Mouse (Mus musculus) limb, embryonic 11.5 days (tissue): ENCODE data around the gene Nup93. TPM values are rescaled to one million over a fixed set of nuclear protein-coding genes. Genes with fewer than 3 reads are reported as not detected.

Experiments used
- ATAC-seq: fragments of 200-750 bp; cut with Nextera tagmentation; 2 replicates; pipeline ENCODE4 v1.8.0; 2017; ENCODE audit warnings: low read depth; ENCODE audit not compliant: insufficient number of reproducible peaks, low FRiP score, low TSS enrichment
- DNase-seq: peaks from one replicate; pipeline ENCODE4 v3.0.0-alpha.2; 2015; ENCODE audit warnings: low spot score
- H3K27ac ChIP-seq: fragments of 300-500 bp; sonication (generic); replicated peaks from 2 replicates; pipeline ENCODE4 v1.5.1; 2014; ENCODE audit warnings: low read depth, mild to moderate bottlenecking, low read length
- H3K27me3 ChIP-seq: fragments of 300-500 bp; sonication (generic); 2 replicates; pipeline ENCODE4 v1.6.1; 2014; ENCODE audit warnings: mild to moderate bottlenecking, low read length, mixed read lengths; ENCODE audit not compliant: control insufficient read depth, insufficient read depth
- H3K36me3 ChIP-seq: fragments of 300-500 bp; sonication (generic); 2 replicates; pipeline ENCODE4 v1.6.1; 2014; ENCODE audit warnings: mild to moderate bottlenecking, low read length, moderate library complexity, mixed read lengths; ENCODE audit not compliant: control insufficient read depth, insufficient read depth
- H3K4me1 ChIP-seq: fragments of 300-500 bp; sonication (generic); 2 replicates; pipeline ENCODE4 v1.6.1; 2014; ENCODE audit warnings: low read length, mixed read lengths; ENCODE audit not compliant: control insufficient read depth, insufficient read depth
- H3K4me2 ChIP-seq: fragments of 300-500 bp; sonication (generic); 2 replicates; pipeline ENCODE4 v1.6.1; 2014; ENCODE audit warnings: low read depth, mild to moderate bottlenecking, moderate library complexity; ENCODE audit not compliant: severe bottlenecking
- H3K4me3 ChIP-seq: fragments of 300-500 bp; sonication (generic); 2 replicates; pipeline ENCODE4 v1.5.1; 2014; ENCODE audit warnings: low read depth, low read length
- H3K9ac ChIP-seq: fragments of 300-500 bp; sonication (generic); 2 replicates; pipeline ENCODE4 v1.6.1; 2014; ENCODE audit warnings: mild to moderate bottlenecking, low read length
- H3K9me3 ChIP-seq: fragments of 300-500 bp; sonication (generic); 2 replicates; pipeline ENCODE4 v1.6.1; 2016; ENCODE audit warnings: low read length; ENCODE audit not compliant: control insufficient read depth
- WGBS: fragments of 180-500 bp; shearing (Covaris S2); extraction: QIAGEN DNeasy Blood & Tissue Kit; methylation state at CpG from one replicate; pipeline ENCODE4 v1.1.7; 2014; 5-methylcytosine and 5-hydroxymethylcytosine counted together
- polyA plus RNA-seq: library from polyadenylated mRNA; unstranded; fragments of >200 nt; fragmentation: Nextera tagmentation; extraction: Ambion mirVana; gene quantifications from 2 replicates; pipeline ENCODE4 v1.2.1, GENCODE M21; 2014

Gene Nup93
- polyA plus RNA-seq, 1 experiment from 2014 or later, result 128 TPM

GRCm38 (mm10) chr8:94173848-94174403 is 40.4 kb upstream of the Nup93 start:
- H3K4me2 ChIP-seq, result no peak overlapping the region
- 46% methylated on average over 11 of the region's 11 CpGs for WGBS

DNA sequence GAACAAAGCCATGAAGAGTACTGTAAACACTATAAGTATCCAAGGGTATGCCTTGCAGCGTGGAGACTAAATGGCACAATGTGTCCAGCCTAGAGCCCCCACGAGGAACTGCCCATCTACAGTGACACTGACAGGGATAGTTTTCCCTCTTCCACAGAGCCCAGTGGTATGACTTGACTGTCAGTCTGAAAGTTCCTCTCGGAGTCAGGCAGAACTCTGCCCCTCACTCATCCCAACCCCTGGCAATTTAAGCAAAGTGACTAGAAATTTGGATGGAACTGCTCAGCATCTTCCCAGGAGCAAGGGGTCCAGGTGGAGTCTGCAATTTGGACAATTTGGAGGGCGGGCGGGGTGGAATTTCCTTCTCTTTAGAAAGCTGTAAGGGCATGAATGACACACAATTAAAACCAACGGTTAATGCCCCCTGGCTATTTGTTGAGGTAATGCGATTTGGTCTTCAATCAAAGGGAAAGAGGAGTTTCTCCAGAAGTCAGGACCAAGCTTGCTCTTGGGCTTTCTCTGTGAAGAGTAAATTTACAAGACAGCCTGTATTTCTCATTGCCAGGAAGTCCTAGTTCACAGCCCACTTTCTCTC is 39.6 kb upstream of the Nup93 start:
- no peak overlapping the region for H3K4me3 ChIP-seq

More at GRCm38 (mm10) chr8:94173848-94174403, 40.4 kb upstream of the Nup93 start:
- Histone ChIP-seq H3K27me3 (peaks cover 66% of the 10 kb centered on the region), H3K36me3 (no peaks in the 10 kb centered on the region), H3K4me3 (no peak overlapping the region), H3K9ac (no peak overlapping the region), H3K9me3 (no peaks in the 10 kb centered on the region), H3K27ac (no peak overlapping the region), H3K4me1 (peaks cover 11% of the 10 kb centered on the region)
- DNase-seq, result no peak
- no peak for ATAC-seq

DNA sequence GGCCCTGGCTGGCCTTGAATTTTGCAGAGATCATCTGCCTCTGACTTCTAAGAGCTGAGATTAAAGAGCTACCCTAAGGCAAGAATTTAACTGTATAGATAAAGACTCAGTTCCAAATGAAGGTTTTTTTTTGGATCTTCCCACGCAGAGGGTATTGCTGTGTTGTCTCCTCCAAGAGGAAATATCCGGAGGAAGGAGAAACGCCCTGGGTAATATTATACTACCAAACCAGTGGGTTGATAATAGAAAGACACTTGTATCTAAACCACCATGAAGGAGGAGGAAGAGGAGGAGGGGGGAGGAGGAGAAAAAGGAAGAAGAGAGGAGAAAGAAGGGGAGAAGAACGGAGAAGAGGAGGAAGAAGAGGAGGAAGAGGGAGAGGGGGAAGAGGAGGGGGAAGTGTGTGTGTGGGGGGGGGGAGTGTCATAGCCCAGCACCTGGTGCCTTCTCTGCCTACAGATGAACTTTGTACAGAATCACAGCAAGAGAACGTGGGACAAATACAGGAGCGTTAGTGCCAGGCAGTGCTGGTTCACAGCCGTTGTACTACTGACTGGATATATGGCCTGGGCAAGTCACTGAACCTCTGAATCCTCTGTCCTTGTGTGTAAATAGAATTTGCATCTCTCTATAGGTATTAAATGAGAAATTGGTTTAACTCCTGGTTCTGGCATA is 36.5 kb upstream of the Nup93 start:
- ATAC-seq (no peak), DNase-seq (no peak)
- H3K27ac ChIP-seq, result no peak overlapping the region
- peaks cover 8% of the 10 kb centered on the region; the same call in 1 of the 2 replicates for H3K4me1 ChIP-seq
- WGBS, result 63% methylated on average over 7 of the region's 7 CpGs
- H3K4me3 ChIP-seq, result no peak overlapping the region
- H3K27me3 ChIP-seq, result peaks cover 72% of the 10 kb centered on the region
- no peak overlapping the region for H3K4me2 ChIP-seq
- H3K9ac ChIP-seq, result no peak overlapping the region
- H3K9me3 ChIP-seq, result no peaks in the 10 kb centered on the region
- H3K36me3 ChIP-seq, result no peaks in the 10 kb centered on the region

More for the DNA sequence above, 39.6 kb upstream of the Nup93 start:
- Histone ChIP-seq H3K9ac (no peak overlapping the region), H3K4me2 (no peak overlapping the region), H3K9me3 (no peaks in the 10 kb centered on the region), H3K36me3 (no peaks in the 10 kb centered on the region), H3K4me1 (peaks cover 14% of the 10 kb centered on the region), H3K27ac (no peak overlapping the region), H3K27me3 (peaks cover 74% of the 10 kb centered on the region)
- DNase-seq (no peak), ATAC-seq (no peak)
- 36% methylated on average over 7 of the region's 7 CpGs for WGBS

DNA sequence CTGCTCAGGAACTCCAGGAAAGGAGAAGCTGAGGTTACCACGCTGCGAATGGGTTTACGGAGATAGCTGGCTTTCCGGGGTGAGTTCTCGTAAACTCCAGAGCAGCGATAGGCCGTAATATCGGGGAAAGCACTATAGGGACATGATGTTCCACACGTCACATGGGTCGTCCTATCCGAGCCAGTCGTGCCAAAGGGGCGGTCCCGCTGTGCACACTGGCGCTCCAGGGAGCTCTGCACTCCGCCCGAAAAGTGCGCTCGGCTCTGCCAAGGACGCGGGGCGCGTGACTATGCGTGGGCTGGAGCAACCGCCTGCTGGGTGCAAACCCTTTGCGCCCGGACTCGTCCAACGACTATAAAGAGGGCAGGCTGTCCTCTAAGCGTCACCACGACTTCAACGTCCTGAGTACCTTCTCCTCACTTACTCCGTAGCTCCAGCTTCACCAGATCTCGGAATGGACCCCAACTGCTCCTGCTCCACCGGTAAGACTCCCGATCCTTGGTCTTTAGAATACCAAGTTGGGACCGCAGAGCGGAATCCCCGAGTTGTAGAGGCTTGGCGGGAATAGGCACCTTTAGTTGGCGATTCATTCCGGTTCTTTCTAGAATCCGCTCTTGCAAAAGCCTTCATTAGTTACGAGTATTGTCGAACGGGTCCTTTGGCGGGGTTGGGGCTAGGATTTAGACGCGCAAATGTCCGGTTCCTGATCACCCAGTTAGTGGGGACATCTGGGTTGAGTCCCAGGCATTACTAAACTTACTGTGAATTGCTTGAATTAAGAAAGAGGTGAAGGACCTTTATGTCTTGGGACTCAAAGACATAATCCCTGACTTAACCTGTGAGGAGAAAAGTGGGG is 35.3 kb upstream of the Nup93 start, which contains the start of gene Mt1:
Gene Mt1 (plus strand): TSS at position 226 of the 856 bp plus-strand sequence.
- Histone ChIP-seq H3K4me3 (peak within 1 kb of the TSS; percentile 25), H3K27me3 (peaks cover 72% of the 10 kb centered on the region), H3K27ac (no peak within 1 kb of the TSS), H3K36me3 (no peaks in the 10 kb centered on the region), H3K9ac (peak within 1 kb of the TSS; percentile 17; the same call in 1 of the 2 replicates), H3K4me2 (peak within 1 kb of the TSS; percentile 59), H3K9me3 (no peaks in the 10 kb centered on the region), H3K4me1 (peaks cover 11% of the 10 kb centered on the region; the same call in 1 of the 2 replicates)
- WGBS, result under 1% methylated on average over 50 of the region's 50 CpGs
- DNase-seq, result peak; percentile 72
- peak; percentile 27; the same call in 1 of the 2 replicates for ATAC-seq

- DNase-seq, result peak; percentile 59
- H3K9ac ChIP-seq, result peak overlapping the region; percentile 17; the same call in 1 of the 2 replicates
Measured at GRCm38 (mm10) chr8:94179713-94180560, 34.4 kb upstream of the Nup93 start.

GRCm38 (mm10) chr8:94180561-94180908 is 33.8 kb upstream of the Nup93 start:
- Histone ChIP-seq H3K4me2 (no peak overlapping the region), H3K27ac (no peak overlapping the region), H3K36me3 (no peaks in the 10 kb centered on the region), H3K4me1 (peaks cover 15% of the 10 kb centered on the region; the same call in 1 of the 2 replicates), H3K9me3 (no peaks in the 10 kb centered on the region), H3K9ac (no peak overlapping the region), H3K27me3 (peaks cover 67% of the 10 kb centered on the region), H3K4me3 (no peak overlapping the region)
- 62% methylated on average over 1 of the region's 1 CpGs for WGBS
- ATAC-seq (no peak), DNase-seq (no peak)

More at GRCm38 (mm10) chr8:94179713-94180560, 34.4 kb upstream of the Nup93 start:
- Histone ChIP-seq H3K4me1 (peaks cover 15% of the 10 kb centered on the region; the same call in 1 of the 2 replicates), H3K4me2 (peak overlapping the region; percentile 59; the same call in 1 of the 2 replicates), H3K4me3 (peak overlapping the region; percentile 25), H3K9me3 (no peaks in the 10 kb centered on the region), H3K27ac (no peak overlapping the region), H3K36me3 (no peaks in the 10 kb centered on the region), H3K27me3 (peaks cover 70% of the 10 kb centered on the region)
- WGBS, result 4% methylated on average over 25 of the region's 25 CpGs
- no peak for ATAC-seq

DNA sequence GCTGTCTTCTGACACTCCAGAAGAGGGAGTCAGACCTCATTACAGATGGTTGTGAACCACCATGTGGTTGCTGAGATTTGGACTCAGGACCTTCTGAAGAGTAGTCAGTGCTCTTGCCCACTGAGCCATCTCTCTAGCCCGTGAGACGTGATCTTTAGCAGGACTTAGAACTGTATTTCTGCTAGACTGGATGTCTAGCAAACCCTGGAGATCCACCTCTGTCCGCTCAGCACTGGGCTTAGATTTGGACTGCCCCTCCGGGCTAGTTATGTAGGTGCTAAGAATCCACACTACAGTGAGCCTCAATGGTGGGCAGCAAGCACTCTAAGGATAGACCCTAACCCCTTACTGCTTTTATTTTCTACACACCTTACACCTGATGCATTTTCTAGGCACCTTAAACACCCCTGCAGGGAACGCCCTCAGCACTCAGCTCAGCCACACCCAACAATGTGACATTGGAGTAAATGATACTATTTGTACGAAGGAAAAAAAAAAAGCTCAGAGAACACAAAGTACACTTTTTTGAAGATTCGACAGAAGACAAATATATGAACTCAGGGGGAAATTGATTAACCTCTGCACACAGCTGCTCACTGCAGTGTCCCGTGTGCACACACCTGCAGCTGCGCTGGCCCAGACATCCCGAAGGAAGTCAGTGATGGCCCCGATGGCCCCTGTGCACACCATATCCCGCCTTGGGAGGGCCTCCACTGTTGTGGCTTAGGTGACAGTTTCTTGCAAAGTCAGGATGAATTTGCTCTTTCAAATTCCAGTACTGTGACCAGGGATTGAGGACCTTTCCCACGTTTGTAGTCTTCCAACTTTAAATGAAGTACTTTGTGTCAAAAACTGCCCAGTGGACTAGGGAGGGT is 32.1 kb upstream of the Nup93 start:
- Histone ChIP-seq H3K4me3 (no peak overlapping the region; the same call in 1 of the 2 replicates), H3K4me2 (no peak overlapping the region), H3K9ac (no peak overlapping the region), H3K27ac (no peak overlapping the region), H3K9me3 (no peaks in the 10 kb centered on the region), H3K27me3 (peaks cover 69% of the 10 kb centered on the region), H3K4me1 (peaks cover 19% of the 10 kb centered on the region), H3K36me3 (no peaks in the 10 kb centered on the region)
- ATAC-seq (no peak), DNase-seq (no peak)
- 68% methylated on average over 13 of the region's 13 CpGs for WGBS
